Mouse (Mus musculus): Measurements from ENCODE around the gene Cdh19. TPM values are rescaled to one million over a fixed set of nuclear protein-coding genes. Genes with fewer than 3 reads are reported as not detected.

Gene Cdh19
- 1 to 10 TPM; 7.7 to 9.3 (median 8.9) TPM for total RNA-seq (2022)

DNA sequence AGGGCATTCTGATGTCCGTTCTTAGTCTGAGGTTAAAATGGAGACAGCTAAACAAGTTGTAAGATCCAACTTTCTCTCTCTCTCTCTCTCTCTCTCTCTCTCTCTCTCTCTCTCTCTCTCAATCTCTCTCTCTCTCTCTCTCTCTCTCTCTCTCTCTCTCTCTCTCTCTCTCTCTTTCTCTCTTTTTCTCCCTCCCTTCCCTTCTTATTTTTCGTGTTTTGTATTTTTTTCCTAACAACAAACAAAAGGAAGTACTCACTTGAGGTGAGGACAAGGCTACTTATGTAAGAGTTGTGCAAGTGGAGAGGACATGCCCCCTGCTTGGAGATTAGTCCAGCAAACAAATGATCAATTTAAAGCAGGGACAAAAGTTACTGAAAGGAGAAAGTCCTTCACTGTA, at the start of gene Cdh19:
Gene Cdh19, minus strand, starts transcription at position 101 of the 400 bp plus-strand sequence.
- no peak for DNase-seq (ENCODE audit: low spot score in 2 of 2)

DNA sequence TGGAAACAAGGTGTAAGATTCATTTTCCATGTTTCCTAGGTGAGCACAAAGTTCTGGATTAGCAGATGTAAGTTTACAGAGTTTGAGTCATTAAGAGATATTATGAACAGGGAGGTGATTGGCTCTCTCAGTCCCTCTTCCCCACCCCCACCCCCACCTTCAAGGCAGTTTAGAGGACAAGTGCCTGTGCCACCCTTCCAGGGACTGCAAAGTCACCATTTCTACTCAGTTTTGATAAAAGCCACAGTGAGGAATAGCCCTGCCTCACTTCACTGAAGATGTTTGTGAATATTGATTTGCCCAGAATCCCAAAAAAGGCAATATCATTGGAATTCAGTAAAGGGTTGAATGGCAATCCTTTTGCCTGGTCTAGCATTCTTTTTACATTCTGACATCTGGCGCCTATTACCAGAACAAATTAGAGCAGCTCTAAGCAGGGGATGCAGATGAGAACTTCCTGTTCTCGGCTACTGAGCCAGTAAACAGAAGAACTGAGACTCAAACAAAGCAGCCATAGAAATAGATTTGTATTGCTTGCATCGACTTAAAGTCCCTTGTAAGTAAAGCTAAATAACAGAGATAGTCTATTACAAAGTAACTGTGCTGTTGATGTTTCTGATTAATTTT, 43.2 kb upstream of the Cdh19 start:
- peak in 1 of 2 experiments; percentile 8 for DNase-seq (ENCODE audit: low spot score in 2 of 2)

DNA sequence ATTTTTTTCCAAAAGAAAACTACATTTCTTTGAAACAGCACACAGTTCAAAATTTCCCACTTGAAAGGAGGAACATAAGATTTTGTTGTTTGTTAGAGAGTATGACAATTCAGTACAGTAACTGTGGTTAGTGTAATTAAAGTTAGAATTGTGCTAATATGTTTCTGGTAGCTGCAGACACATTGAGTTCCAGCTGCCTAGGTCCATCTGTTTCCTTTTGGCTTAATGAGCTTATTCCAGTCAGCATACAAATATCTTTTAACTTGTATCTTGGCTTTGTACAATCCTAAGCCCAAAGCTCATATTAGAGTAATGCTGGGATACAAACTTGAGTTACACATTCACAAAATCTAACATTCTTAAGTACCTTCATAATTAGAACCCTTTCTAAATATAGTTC, 40.3 kb upstream of the Cdh19 start:
- peak; percentile 28 to 39 for DNase-seq (ENCODE audit: low spot score in 2 of 2)

DNA sequence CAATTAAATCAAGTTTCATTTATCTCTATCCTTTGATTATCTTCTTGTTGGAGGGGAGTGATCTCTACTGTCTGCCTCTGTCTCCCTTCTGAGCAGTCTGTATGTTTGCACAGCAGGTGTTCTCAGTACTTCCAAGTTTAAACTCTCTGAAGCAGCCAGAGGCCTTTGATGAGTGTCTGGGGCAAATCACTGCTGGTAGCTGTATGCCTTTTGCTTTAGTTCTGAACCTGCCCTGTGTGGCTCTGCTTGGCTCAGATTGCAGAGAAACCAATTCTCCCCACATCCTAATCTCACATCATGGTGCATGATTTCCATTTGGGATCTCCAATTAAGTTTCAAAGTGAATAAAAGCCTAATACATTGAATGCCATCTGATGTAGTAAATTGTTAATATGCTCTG, 12.4 kb upstream of the Cdh19 start:
- no peak for DNase-seq (ENCODE audit: low spot score in 2 of 2)

DNA sequence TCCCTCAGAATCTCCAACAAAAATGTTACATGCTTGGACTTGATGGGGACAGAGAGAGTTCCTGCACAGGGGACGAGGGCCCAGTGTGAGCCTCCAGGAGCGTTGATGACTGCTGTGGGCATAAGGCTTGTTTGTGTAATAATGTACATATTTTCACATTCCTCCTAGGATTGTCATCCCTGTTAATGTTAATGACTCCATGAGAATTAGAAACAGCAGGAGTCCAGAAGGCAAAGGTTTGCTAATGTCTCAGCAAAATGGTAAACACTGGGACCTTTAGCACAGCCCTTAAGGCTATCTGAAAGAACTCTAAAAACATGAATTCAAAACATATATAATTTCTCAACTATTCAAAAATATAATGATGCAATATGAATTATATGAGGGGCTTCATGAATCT, 8.2 kb downstream of the Cdh19 start:
- DNase-seq (ENCODE audit: low spot score in 2 of 2): no peak

DNA sequence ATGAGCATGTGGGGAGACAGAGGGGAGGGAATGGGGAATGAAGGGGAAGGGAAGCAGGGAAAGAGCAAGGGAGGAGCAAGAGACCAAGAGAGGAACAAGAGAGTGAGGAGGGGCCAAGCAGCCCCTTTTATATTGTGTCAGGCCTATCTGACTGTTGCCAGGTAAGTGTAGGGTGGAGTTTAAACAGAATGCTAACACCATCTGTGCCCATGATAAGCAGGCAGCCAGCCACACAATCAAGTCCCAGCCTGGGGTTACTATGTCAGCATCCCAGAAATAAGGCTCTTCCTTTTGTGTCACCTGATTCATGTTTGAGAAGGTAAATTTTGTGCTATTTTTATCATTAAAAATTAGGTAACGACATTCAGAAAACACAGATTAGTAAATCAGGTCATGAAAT, 67.6 kb downstream of the Cdh19 start:
- DNase-seq (ENCODE audit: low spot score in 2 of 2): no peak

DNA sequence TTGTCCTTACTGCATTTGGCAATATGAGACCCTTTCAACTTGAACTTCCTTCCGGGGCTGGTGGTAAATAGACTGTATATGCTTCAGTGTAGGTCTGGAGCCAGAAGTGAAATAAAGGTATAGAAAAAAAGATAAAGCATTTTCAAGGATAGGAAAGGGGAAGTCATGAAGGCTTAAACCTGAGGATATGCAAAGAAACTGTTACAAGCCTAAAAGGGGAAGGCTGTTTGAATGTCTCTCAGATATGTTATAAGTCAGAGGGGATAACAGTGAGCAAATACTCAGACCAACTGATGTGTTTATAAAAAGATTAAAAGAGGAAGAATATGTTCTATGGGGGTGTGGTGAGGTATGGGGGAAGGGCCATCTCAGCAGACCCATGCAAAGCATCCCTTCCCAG, 68.2 kb downstream of the Cdh19 start:
- no peak for DNase-seq (ENCODE audit: low spot score in 2 of 2)

DNA sequence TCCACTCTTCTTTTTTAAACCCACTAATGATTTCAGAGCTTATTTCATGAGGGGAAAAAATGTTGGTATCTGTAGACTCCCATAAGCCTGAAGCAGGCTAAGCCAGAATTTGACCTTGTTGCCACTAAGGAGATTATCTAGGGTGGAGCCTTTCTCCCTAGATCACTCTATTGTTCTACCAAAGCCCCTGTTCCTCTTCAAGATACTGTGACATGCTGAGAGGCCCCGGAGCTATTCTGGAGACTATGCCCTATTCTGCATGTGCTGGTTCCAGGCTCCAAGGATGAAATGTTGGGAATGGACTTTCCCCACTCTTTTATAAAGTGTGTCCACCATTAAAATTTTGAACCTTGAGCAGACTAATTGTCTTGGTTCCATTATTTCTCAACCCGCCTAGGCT, 73.1 kb downstream of the Cdh19 start:
- DNase-seq (ENCODE audit: low spot score in 2 of 2): no peak

All from layer of hippocampus, adult 8-10 months (tissue).